Mouse (Mus musculus): ENCODE measurements around the gene Itga2b. TPM values are rescaled to one million over a fixed set of nuclear protein-coding genes. Genes with fewer than 3 reads are reported as not detected.

Gene Itga2b
- polyA plus RNA-seq, 1 experiment from 2014 or later = 5.4 TPM

- no peak for ATAC-seq (ENCODE audit: low FRiP score, low TSS enrichment)
Observed at GRCm38 (mm10) chr11:102487901-102488300, 18.0 kb upstream of the Itga2b start.

GRCm38 (mm10) chr11:102486733-102487386, 16.9 kb upstream of the Itga2b start:
- Histone ChIP-seq H3K9me3 (ENCODE audit: control insufficient read depth, low read length) (no peaks in the 10 kb centered on the region), H3K27ac (replicated peaks; ENCODE audit: low read depth, low read length) (no peak overlapping the region), H3K4me2 (ENCODE audit: low read length) (no peak overlapping the region), H3K27me3 (ENCODE audit: control insufficient read depth, insufficient read depth, low read length) (no peaks in the 10 kb centered on the region), H3K4me3 (replicated peaks; ENCODE audit: low read depth, low read length) (no peak overlapping the region), H3K4me1 (ENCODE audit: control insufficient read depth, insufficient read depth, low read length) (no peaks in the 10 kb centered on the region), H3K36me3 (ENCODE audit: control insufficient read depth, insufficient read depth, low read length) (peaks cover 37% of the 10 kb centered on the region), H3K9ac (replicated peaks; ENCODE audit: low read length) (no peak overlapping the region)
- DNase-seq (peak; percentile 88), ATAC-seq (ENCODE audit: low FRiP score, low TSS enrichment) (no peak)
- WGBS = 72% methylated on average over 11 of the region's 11 CpGs

More at GRCm38 (mm10) chr11:102487901-102488300, 18.0 kb upstream of the Itga2b start:
- no peak for DNase-seq
- WGBS = 98% methylated on average over 2 of the region's 2 CpGs
- H3K4me2 ChIP-seq (ENCODE audit: low read length) = no peak overlapping the region
- peaks cover 32% of the 10 kb centered on the region for H3K36me3 ChIP-seq (ENCODE audit: control insufficient read depth, insufficient read depth, low read length)
- no peak overlapping the region for H3K4me3 ChIP-seq (replicated peaks; ENCODE audit: low read depth, low read length)
- no peaks in the 10 kb centered on the region for H3K4me1 ChIP-seq (ENCODE audit: control insufficient read depth, insufficient read depth, low read length)
- H3K27me3 ChIP-seq (ENCODE audit: control insufficient read depth, insufficient read depth, low read length) = no peaks in the 10 kb centered on the region
- no peak overlapping the region for H3K27ac ChIP-seq (replicated peaks; ENCODE audit: low read depth, low read length)
- no peaks in the 10 kb centered on the region for H3K9me3 ChIP-seq (ENCODE audit: control insufficient read depth, low read length)
- no peak overlapping the region for H3K9ac ChIP-seq (replicated peaks; ENCODE audit: low read length)

DNA sequence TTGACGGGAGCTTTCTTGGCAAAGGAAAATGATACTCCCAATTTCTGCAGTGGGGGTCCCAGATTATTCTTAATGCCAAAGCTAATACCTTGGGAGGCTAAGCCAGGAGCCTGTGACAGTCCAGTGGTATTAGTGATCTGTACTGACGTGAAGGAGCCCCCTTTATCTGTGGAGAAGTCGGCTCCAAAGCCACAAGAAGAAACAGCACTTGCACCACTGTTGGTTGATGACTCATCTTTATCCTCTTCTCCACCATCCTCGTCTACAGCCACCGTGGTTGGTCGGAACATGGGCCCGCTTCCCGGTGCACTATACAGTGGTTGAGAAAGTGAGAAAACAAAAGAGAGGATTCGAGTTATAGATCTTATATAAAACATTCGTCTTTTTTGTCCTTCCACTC, 11.9 kb upstream of the Itga2b start:
- Histone ChIP-seq H3K27ac (replicated peaks; ENCODE audit: low read depth, low read length) (no peak overlapping the region), H3K36me3 (ENCODE audit: control insufficient read depth, insufficient read depth, low read length) (peaks cover 80% of the 10 kb centered on the region), H3K4me1 (ENCODE audit: control insufficient read depth, insufficient read depth, low read length) (no peaks in the 10 kb centered on the region), H3K9me3 (ENCODE audit: control insufficient read depth, low read length) (no peaks in the 10 kb centered on the region), H3K4me3 (replicated peaks; ENCODE audit: low read depth, low read length) (no peak overlapping the region), H3K27me3 (ENCODE audit: control insufficient read depth, insufficient read depth, low read length) (no peaks in the 10 kb centered on the region), H3K4me2 (ENCODE audit: low read length) (no peak overlapping the region), H3K9ac (replicated peaks; ENCODE audit: low read length) (no peak overlapping the region)
- ATAC-seq (ENCODE audit: low FRiP score, low TSS enrichment) (no peak), DNase-seq (no peak)
- 94% methylated on average over 10 of the region's 10 CpGs for WGBS

- H3K9me3 ChIP-seq (ENCODE audit: control insufficient read depth, low read length) = no peaks in the 10 kb centered on the region
- no peaks in the 10 kb centered on the region for H3K4me1 ChIP-seq (ENCODE audit: control insufficient read depth, insufficient read depth, low read length)
- H3K27me3 ChIP-seq (ENCODE audit: control insufficient read depth, insufficient read depth, low read length) = no peaks in the 10 kb centered on the region
- ATAC-seq (ENCODE audit: low FRiP score, low TSS enrichment) = no peak
- H3K4me3 ChIP-seq (replicated peaks; ENCODE audit: low read depth, low read length) = no peak overlapping the region
- no peak overlapping the region for H3K27ac ChIP-seq (replicated peaks; ENCODE audit: low read depth, low read length)
- DNase-seq = peak; percentile 17
- peaks cover 74% of the 10 kb centered on the region for H3K36me3 ChIP-seq (ENCODE audit: control insufficient read depth, insufficient read depth, low read length)
- H3K9ac ChIP-seq (replicated peaks; ENCODE audit: low read length) = no peak overlapping the region
- no peak overlapping the region for H3K4me2 ChIP-seq (ENCODE audit: low read length)
- 80% methylated on average over 4 of the region's 4 CpGs for WGBS
Observed at GRCm38 (mm10) chr11:102480897-102481296, 11.0 kb upstream of the Itga2b start.

DNA sequence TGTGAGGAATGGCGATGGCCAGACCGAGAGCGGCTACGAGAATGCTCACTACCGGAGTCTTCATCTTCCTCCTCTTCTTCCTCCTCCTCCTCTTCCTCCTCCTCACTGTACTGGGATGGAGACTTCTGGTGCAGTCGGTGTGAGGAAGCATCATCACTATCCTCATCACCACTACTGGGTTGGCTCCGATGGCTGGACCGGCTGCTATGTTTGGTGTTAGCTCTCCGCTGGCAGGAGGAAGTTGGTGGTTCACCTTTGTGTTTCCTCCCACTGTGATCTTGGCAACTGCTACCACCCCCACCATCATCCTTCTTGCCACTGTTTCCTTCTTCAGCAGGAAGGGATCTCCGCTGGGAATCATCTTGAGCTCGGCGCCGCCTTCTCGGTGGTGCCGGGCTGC, 10.2 kb upstream of the Itga2b start:
- no peak overlapping the region for H3K4me3 ChIP-seq (replicated peaks; ENCODE audit: low read depth, low read length)
- no peak overlapping the region for H3K9ac ChIP-seq (replicated peaks; ENCODE audit: low read length)
- H3K36me3 ChIP-seq (ENCODE audit: control insufficient read depth, insufficient read depth, low read length) = peaks cover 70% of the 10 kb centered on the region
- DNase-seq (no peak), ATAC-seq (ENCODE audit: low FRiP score, low TSS enrichment) (no peak)
- H3K4me1 ChIP-seq (ENCODE audit: control insufficient read depth, insufficient read depth, low read length) = no peaks in the 10 kb centered on the region
- WGBS = 97% methylated on average over 15 of the region's 15 CpGs
- H3K27me3 ChIP-seq (ENCODE audit: control insufficient read depth, insufficient read depth, low read length) = no peaks in the 10 kb centered on the region
- no peaks in the 10 kb centered on the region for H3K9me3 ChIP-seq (ENCODE audit: control insufficient read depth, low read length)
- no peak overlapping the region for H3K27ac ChIP-seq (replicated peaks; ENCODE audit: low read depth, low read length)
- no peak overlapping the region for H3K4me2 ChIP-seq (ENCODE audit: low read length)

DNA sequence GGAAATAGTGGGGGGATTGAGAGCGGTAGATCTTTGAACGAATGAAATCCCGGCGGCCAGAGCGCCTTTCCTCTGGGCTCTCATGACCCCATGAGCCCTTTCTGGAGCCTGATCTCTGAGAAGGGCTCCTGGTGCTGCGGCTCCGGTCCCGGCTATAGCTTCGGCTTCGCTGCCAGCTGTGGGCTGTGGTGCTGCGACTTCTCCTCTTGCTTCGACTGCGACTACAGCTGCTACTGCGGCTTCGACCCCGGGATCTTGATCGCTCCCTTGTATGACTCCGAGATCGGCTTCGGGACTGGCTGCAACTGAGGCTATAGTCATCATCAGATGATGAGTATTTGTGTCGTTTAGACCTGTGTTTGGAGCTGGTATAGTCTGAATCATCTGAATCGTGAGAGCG, 9.7 kb upstream of the Itga2b start:
- no peak for ATAC-seq (ENCODE audit: low FRiP score, low TSS enrichment)
- H3K27ac ChIP-seq (replicated peaks; ENCODE audit: low read depth, low read length) = no peak overlapping the region
- H3K4me1 ChIP-seq (ENCODE audit: control insufficient read depth, insufficient read depth, low read length) = no peaks in the 10 kb centered on the region
- no peaks in the 10 kb centered on the region for H3K27me3 ChIP-seq (ENCODE audit: control insufficient read depth, insufficient read depth, low read length)
- no peaks in the 10 kb centered on the region for H3K9me3 ChIP-seq (ENCODE audit: control insufficient read depth, low read length)
- H3K4me3 ChIP-seq (replicated peaks; ENCODE audit: low read depth, low read length) = no peak overlapping the region
- H3K9ac ChIP-seq (replicated peaks; ENCODE audit: low read length) = no peak overlapping the region
- WGBS = 97% methylated on average over 23 of the region's 23 CpGs
- no peak for DNase-seq
- peaks cover 65% of the 10 kb centered on the region for H3K36me3 ChIP-seq (ENCODE audit: control insufficient read depth, insufficient read depth, low read length)
- no peak overlapping the region for H3K4me2 ChIP-seq (ENCODE audit: low read length)

DNA sequence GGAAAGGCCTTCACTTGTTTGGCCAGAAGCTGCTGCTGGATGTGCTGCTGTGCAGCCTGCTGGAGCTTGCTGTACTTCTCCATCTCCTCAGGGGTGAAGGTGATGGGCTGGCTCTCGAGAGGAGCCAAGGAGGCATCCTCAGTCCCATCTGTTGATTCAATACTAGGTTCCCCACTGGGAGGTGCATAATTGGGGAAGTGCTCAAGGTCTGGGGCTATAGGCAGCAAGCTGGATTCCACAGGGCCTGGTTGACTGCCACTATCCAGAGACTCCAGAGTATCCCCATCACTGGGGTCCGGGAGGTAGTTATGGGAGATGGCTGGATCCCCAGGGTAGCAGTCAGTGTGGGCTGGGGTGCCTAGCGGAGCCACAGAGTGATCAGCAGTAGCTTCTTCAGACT, 8.7 kb upstream of the Itga2b start:
- DNase-seq (no peak), ATAC-seq (ENCODE audit: low FRiP score, low TSS enrichment) (no peak)
- Histone ChIP-seq H3K9me3 (ENCODE audit: control insufficient read depth, low read length) (no peaks in the 10 kb centered on the region), H3K9ac (replicated peaks; ENCODE audit: low read length) (no peak overlapping the region), H3K4me3 (replicated peaks; ENCODE audit: low read depth, low read length) (no peak overlapping the region), H3K27me3 (ENCODE audit: control insufficient read depth, insufficient read depth, low read length) (no peaks in the 10 kb centered on the region), H3K36me3 (ENCODE audit: control insufficient read depth, insufficient read depth, low read length) (peaks cover 62% of the 10 kb centered on the region), H3K27ac (replicated peaks; ENCODE audit: low read depth, low read length) (no peak overlapping the region), H3K4me2 (ENCODE audit: low read length) (no peak overlapping the region), H3K4me1 (ENCODE audit: control insufficient read depth, insufficient read depth, low read length) (no peaks in the 10 kb centered on the region)
- WGBS = 84% methylated on average over 3 of the region's 3 CpGs

DNA sequence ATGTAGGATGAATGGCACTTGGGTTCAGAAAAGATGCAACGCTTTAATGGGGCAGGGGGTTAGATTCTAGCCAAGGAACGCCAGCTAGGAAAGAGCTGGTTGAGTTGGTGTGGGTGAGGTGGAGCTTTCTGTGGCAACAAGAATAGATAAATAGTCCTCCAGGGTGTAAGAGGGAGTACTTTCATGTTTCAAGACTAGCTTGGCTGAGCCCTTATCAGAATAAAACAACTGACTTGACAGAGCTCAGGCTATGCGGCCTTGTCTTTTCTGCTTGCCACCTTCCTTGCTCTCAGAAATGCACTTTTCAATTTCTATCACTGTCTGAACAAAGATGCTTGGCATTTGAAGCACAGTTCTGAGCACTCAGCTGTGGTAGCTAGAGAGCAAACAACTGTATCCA, 5.1 kb upstream of the Itga2b start:
- peaks cover 32% of the 10 kb centered on the region for H3K36me3 ChIP-seq (ENCODE audit: control insufficient read depth, insufficient read depth, low read length)
- H3K27me3 ChIP-seq (ENCODE audit: control insufficient read depth, insufficient read depth, low read length) = no peaks in the 10 kb centered on the region
- ATAC-seq (ENCODE audit: low FRiP score, low TSS enrichment) (no peak), DNase-seq (no peak)
- no peak overlapping the region for H3K27ac ChIP-seq (replicated peaks; ENCODE audit: low read depth, low read length)
- H3K9ac ChIP-seq (replicated peaks; ENCODE audit: low read length) = no peak overlapping the region
- no peak overlapping the region for H3K4me3 ChIP-seq (replicated peaks; ENCODE audit: low read depth, low read length)
- no peaks in the 10 kb centered on the region for H3K4me1 ChIP-seq (ENCODE audit: control insufficient read depth, insufficient read depth, low read length)
- H3K4me2 ChIP-seq (ENCODE audit: low read length) = no peak overlapping the region
- no peaks in the 10 kb centered on the region for H3K9me3 ChIP-seq (ENCODE audit: control insufficient read depth, low read length)
- WGBS = 93% methylated on average over 3 of the region's 3 CpGs

- ATAC-seq (ENCODE audit: low FRiP score, low TSS enrichment) = peak; percentile 85
- peak; percentile 90 for DNase-seq
- H3K4me2 ChIP-seq (ENCODE audit: low read length) = peak overlapping the region; percentile 73
- no peaks in the 10 kb centered on the region for H3K36me3 ChIP-seq (ENCODE audit: control insufficient read depth, insufficient read depth, low read length)
- under 1% methylated on average over 37 of the region's 37 CpGs for WGBS
- H3K4me3 ChIP-seq (replicated peaks; ENCODE audit: low read depth, low read length) = peak overlapping the region; percentile 39
- H3K4me1 ChIP-seq (ENCODE audit: control insufficient read depth, insufficient read depth, low read length) = peaks cover 8% of the 10 kb centered on the region
- no peak overlapping the region; the same call in 1 of the 2 replicates for H3K27ac ChIP-seq (replicated peaks; ENCODE audit: low read depth, low read length)
- peak overlapping the region; percentile 52 for H3K9ac ChIP-seq (replicated peaks; ENCODE audit: low read length)
- H3K27me3 ChIP-seq (ENCODE audit: control insufficient read depth, insufficient read depth, low read length) = no peaks in the 10 kb centered on the region
- H3K9me3 ChIP-seq (ENCODE audit: control insufficient read depth, low read length) = no peaks in the 10 kb centered on the region
Observed at GRCm38 (mm10) chr11:102467041-102467631, 2.8 kb downstream of the Itga2b start.
